Mouse (Mus musculus) heart, postnatal 0 days (tissue): ENCODE results near the gene Olfr1297.

Experiments used
- CTCF ChIP-seq: IDR thresholded peaks from 2 replicates; pipeline ENCODE4 v1.5.1; 2016; ENCODE audit warnings: antibody characterized with exemption, control low read depth, low read depth
- EP300 ChIP-seq: IDR thresholded peaks from 2 replicates; pipeline ENCODE4 v1.6.1; 2016; ENCODE audit warnings: antibody characterized with exemption, low read depth

DNA sequence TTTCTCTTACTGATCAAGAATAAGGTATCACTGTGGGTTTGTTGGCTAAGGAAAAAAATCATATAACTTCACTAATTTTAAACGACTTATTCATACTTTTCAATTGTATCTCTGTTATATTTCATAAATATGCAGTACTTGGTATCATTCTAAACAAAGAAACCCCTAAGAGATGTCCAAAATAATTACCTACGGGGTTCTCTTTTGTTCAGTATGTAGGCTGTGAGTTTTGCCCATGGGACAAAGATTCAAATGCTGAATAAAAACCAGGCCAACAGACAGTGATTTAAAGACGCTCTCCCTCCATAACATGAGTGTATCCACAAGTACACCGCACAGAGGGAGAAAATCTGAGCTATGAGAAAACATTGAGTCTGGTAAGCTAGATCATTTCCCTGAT is 34.8 kb upstream of the Olfr1297 start, which contains the start of gene Olfr1299:
- TF ChIP-seq CTCF (no peak), EP300 (no peak)
